Mouse (Mus musculus) hindbrain, embryonic 15.5 days (tissue): ENCODE measurements around the gene Grem1. TPM values are rescaled to one million over a fixed set of nuclear protein-coding genes. Genes with fewer than 3 reads are reported as not detected.
A peak's percentile ranks its signal among the peaks of the same experiment; 100 is the strongest.

Experiments used
- ATAC-seq: fragments of 200-750 bp; cut with Nextera tagmentation; 2 replicates; pipeline ENCODE4 v1.8.0; 2017; ENCODE audit warnings: low read depth, moderate number of reproducible peaks, moderate TSS enrichment; ENCODE audit not compliant: low FRiP score
- H3K27ac ChIP-seq: fragments of 300-500 bp; sonication (generic); replicated peaks from 2 replicates; pipeline ENCODE4 v1.5.1; 2015; ENCODE audit warnings: mild to moderate bottlenecking, inconsistent platforms
- H3K27me3 ChIP-seq: fragments of 300-500 bp; sonication (generic); 2 replicates; pipeline ENCODE4 v1.6.1; 2015; ENCODE audit warnings: control low read depth, inconsistent platforms
- H3K36me3 ChIP-seq: fragments of 300-500 bp; sonication (generic); 2 replicates; pipeline ENCODE4 v1.6.1; 2015; ENCODE audit warnings: control low read depth, inconsistent platforms
- H3K4me1 ChIP-seq: fragments of 300-500 bp; sonication (generic); replicated peaks from 2 replicates; pipeline ENCODE4 v1.6.1; 2015; ENCODE audit warnings: control low read depth, inconsistent platforms
- H3K4me2 ChIP-seq: fragments of 300-500 bp; sonication (generic); 2 replicates; pipeline ENCODE4 v1.6.1; 2015; ENCODE audit warnings: moderate library complexity, mild to moderate bottlenecking, inconsistent platforms
- H3K4me3 ChIP-seq: fragments of 300-500 bp; sonication (generic); 2 replicates; pipeline ENCODE4 v1.5.1; 2015; ENCODE audit warnings: mild to moderate bottlenecking, inconsistent platforms
- H3K9ac ChIP-seq: fragments of 300-500 bp; sonication (generic); 2 replicates; pipeline ENCODE4 v1.6.1; 2015; ENCODE audit warnings: inconsistent platforms
- H3K9me3 ChIP-seq: fragments of 300-500 bp; sonication (generic); 2 replicates; pipeline ENCODE4 v1.6.1; 2016; ENCODE audit warnings: control low read depth, inconsistent platforms
- WGBS: fragments of 180-500 bp; shearing (Covaris S2); methylation state at CpG from one replicate; pipeline ENCODE4 v1.1.7; 2015; 5-methylcytosine and 5-hydroxymethylcytosine counted together
- polyA plus RNA-seq: library from polyadenylated mRNA; unstranded; fragments of >200 nt; fragmentation: Nextera tagmentation; extraction: Ambion mirVana; gene quantifications from 2 replicates; pipeline ENCODE4 v1.2.1, GENCODE M21; 2015

Grem1 gene
- polyA plus RNA-seq: 2.0 and 2.2 TPM in 2 replicates

GRCm38 (mm10) chr2:113758311-113759161, at the start of gene Grem1:
Gene Grem1, minus strand, starts transcription at chr2:113758646.
- peaks cover 20% of the 10 kb centered on the region for H3K4me1 ChIP-seq
- peaks cover 21% of the 10 kb centered on the region; the same call in 1 of the 2 replicates for H3K27me3 ChIP-seq
- peak within 1 kb of the TSS; percentile 58 for H3K4me3 ChIP-seq
- peak; percentile 69 for ATAC-seq
- H3K36me3 ChIP-seq: no peaks in the 10 kb centered on the region
- peak within 1 kb of the TSS; percentile 57 for H3K9ac ChIP-seq
- no peak within 1 kb of the TSS for H3K27ac ChIP-seq
- peak within 1 kb of the TSS; percentile 99 for H3K4me2 ChIP-seq
- under 1% methylated on average over 50 of the region's 64 CpGs for WGBS
- H3K9me3 ChIP-seq: no peaks in the 10 kb centered on the region

GRCm38 (mm10) chr2:113807640-113808039, 49.2 kb upstream of the Grem1 start:
- Histone ChIP-seq H3K27ac (no peak overlapping the region), H3K9me3 (no peaks in the 10 kb centered on the region), H3K4me2 (no peak overlapping the region), H3K9ac (no peak overlapping the region), H3K27me3 (no peaks in the 10 kb centered on the region), H3K4me3 (no peak overlapping the region), H3K36me3 (peaks cover 3% of the 10 kb centered on the region; the same call in 1 of the 2 replicates), H3K4me1 (no peaks in the 10 kb centered on the region)
- 28% methylated on average over 9 of the region's 9 CpGs for WGBS
- ATAC-seq: no peak

GRCm38 (mm10) chr2:113806851-113807577, 48.6 kb upstream of the Grem1 start:
- 57% methylated on average over 10 of the region's 10 CpGs for WGBS
- ATAC-seq: no peak

GRCm38 (mm10) chr2:113805765-113806164, 47.3 kb upstream of the Grem1 start:
- no peak overlapping the region for H3K27ac ChIP-seq
- H3K9me3 ChIP-seq: no peaks in the 10 kb centered on the region
- H3K4me1 ChIP-seq: no peaks in the 10 kb centered on the region
- no peaks in the 10 kb centered on the region for H3K27me3 ChIP-seq
- H3K9ac ChIP-seq: no peak overlapping the region
- peaks cover 3% of the 10 kb centered on the region; the same call in 1 of the 2 replicates for H3K36me3 ChIP-seq
- ATAC-seq: no peak
- no peak overlapping the region for H3K4me2 ChIP-seq
- H3K4me3 ChIP-seq: no peak overlapping the region
- 86% methylated on average over 4 of the region's 4 CpGs for WGBS

More at GRCm38 (mm10) chr2:113806851-113807577, 48.6 kb upstream of the Grem1 start:
- Histone ChIP-seq H3K27ac (no peak overlapping the region), H3K27me3 (no peaks in the 10 kb centered on the region), H3K9ac (no peak overlapping the region), H3K4me2 (no peak overlapping the region), H3K4me3 (no peak overlapping the region), H3K36me3 (peaks cover 3% of the 10 kb centered on the region; the same call in 1 of the 2 replicates), H3K9me3 (no peaks in the 10 kb centered on the region), H3K4me1 (no peaks in the 10 kb centered on the region)

GRCm38 (mm10) chr2:113803753-113804152, 45.3 kb upstream of the Grem1 start:
- ATAC-seq: no peak
- Histone ChIP-seq H3K36me3 (no peaks in the 10 kb centered on the region), H3K9me3 (no peaks in the 10 kb centered on the region), H3K27me3 (no peaks in the 10 kb centered on the region), H3K27ac (no peak overlapping the region), H3K4me1 (no peaks in the 10 kb centered on the region), H3K4me3 (no peak overlapping the region), H3K4me2 (no peak overlapping the region), H3K9ac (no peak overlapping the region)
- 27% methylated on average over 1 of the region's 1 CpGs for WGBS

GRCm38 (mm10) chr2:113800846-113801245, 42.4 kb upstream of the Grem1 start:
- whole genome bisulfite sequencing: 82% methylated on average over 5 of the region's 5 CpGs
- Histone ChIP-seq H3K9ac (no peak overlapping the region), H3K36me3 (no peaks in the 10 kb centered on the region), H3K4me1 (no peaks in the 10 kb centered on the region), H3K4me3 (no peak overlapping the region), H3K27ac (no peak overlapping the region), H3K27me3 (no peaks in the 10 kb centered on the region), H3K9me3 (no peaks in the 10 kb centered on the region), H3K4me2 (no peak overlapping the region)
- no peak for ATAC-seq

GRCm38 (mm10) chr2:113798605-113799004, 40.2 kb upstream of the Grem1 start:
- Histone ChIP-seq H3K4me2 (no peak overlapping the region), H3K4me1 (no peaks in the 10 kb centered on the region), H3K27ac (no peak overlapping the region), H3K27me3 (no peaks in the 10 kb centered on the region), H3K9ac (no peak overlapping the region), H3K4me3 (no peak overlapping the region), H3K9me3 (no peaks in the 10 kb centered on the region), H3K36me3 (no peaks in the 10 kb centered on the region)
- no peak for ATAC-seq
- WGBS: 82% methylated on average over 13 of the region's 13 CpGs

GRCm38 (mm10) chr2:113795186-113795585, 36.7 kb upstream of the Grem1 start:
- no peaks in the 10 kb centered on the region for H3K9me3 ChIP-seq
- ATAC-seq: no peak
- WGBS: 70% methylated on average over 4 of the region's 4 CpGs
- H3K4me3 ChIP-seq: no peak overlapping the region
- no peak overlapping the region for H3K27ac ChIP-seq
- no peak overlapping the region for H3K9ac ChIP-seq
- peaks cover 9% of the 10 kb centered on the region; the same call in 1 of the 2 replicates for H3K36me3 ChIP-seq
- H3K4me2 ChIP-seq: no peak overlapping the region
- no peaks in the 10 kb centered on the region for H3K4me1 ChIP-seq
- H3K27me3 ChIP-seq: no peaks in the 10 kb centered on the region

GRCm38 (mm10) chr2:113793521-113793920, 35.1 kb upstream of the Grem1 start:
- no peaks in the 10 kb centered on the region for H3K27me3 ChIP-seq

GRCm38 (mm10) chr2:113788821-113789387, 30.5 kb upstream of the Grem1 start:
- WGBS: 94% methylated on average over 4 of the region's 4 CpGs
- Histone ChIP-seq H3K27me3 (no peaks in the 10 kb centered on the region), H3K36me3 (peaks cover 33% of the 10 kb centered on the region), H3K4me1 (no peaks in the 10 kb centered on the region), H3K9me3 (no peaks in the 10 kb centered on the region), H3K4me2 (no peak overlapping the region), H3K4me3 (no peak overlapping the region), H3K9ac (no peak overlapping the region), H3K27ac (no peak overlapping the region)
- ATAC-seq: no peak

More at GRCm38 (mm10) chr2:113793521-113793920, 35.1 kb upstream of the Grem1 start:
- H3K36me3 ChIP-seq: peaks cover 17% of the 10 kb centered on the region
- no peak overlapping the region for H3K9ac ChIP-seq
- ATAC-seq: no peak
- 93% methylated on average over 3 of the region's 3 CpGs for WGBS
- no peak overlapping the region for H3K4me3 ChIP-seq
- H3K4me1 ChIP-seq: no peaks in the 10 kb centered on the region
- H3K27ac ChIP-seq: no peak overlapping the region
- no peaks in the 10 kb centered on the region for H3K9me3 ChIP-seq
- H3K4me2 ChIP-seq: no peak overlapping the region

GRCm38 (mm10) chr2:113787882-113788281, 29.4 kb upstream of the Grem1 start:
- WGBS: 91% methylated on average over 4 of the region's 4 CpGs
- Histone ChIP-seq H3K27me3 (no peaks in the 10 kb centered on the region), H3K4me2 (no peak overlapping the region), H3K4me1 (no peaks in the 10 kb centered on the region), H3K36me3 (peaks cover 33% of the 10 kb centered on the region), H3K9ac (no peak overlapping the region), H3K27ac (no peak overlapping the region), H3K9me3 (no peaks in the 10 kb centered on the region), H3K4me3 (no peak overlapping the region)
- ATAC-seq: no peak

GRCm38 (mm10) chr2:113784851-113785250, 26.4 kb upstream of the Grem1 start:
- H3K27ac ChIP-seq: no peak overlapping the region
- H3K9ac ChIP-seq: no peak overlapping the region
- H3K4me1 ChIP-seq: no peaks in the 10 kb centered on the region
- H3K4me2 ChIP-seq: no peak overlapping the region
- ATAC-seq: no peak
- H3K36me3 ChIP-seq: peaks cover 24% of the 10 kb centered on the region
- H3K27me3 ChIP-seq: no peaks in the 10 kb centered on the region
- 79% methylated on average over 3 of the region's 3 CpGs for WGBS
- H3K4me3 ChIP-seq: no peak overlapping the region
- no peaks in the 10 kb centered on the region for H3K9me3 ChIP-seq
